In the genomic region with DNA sequence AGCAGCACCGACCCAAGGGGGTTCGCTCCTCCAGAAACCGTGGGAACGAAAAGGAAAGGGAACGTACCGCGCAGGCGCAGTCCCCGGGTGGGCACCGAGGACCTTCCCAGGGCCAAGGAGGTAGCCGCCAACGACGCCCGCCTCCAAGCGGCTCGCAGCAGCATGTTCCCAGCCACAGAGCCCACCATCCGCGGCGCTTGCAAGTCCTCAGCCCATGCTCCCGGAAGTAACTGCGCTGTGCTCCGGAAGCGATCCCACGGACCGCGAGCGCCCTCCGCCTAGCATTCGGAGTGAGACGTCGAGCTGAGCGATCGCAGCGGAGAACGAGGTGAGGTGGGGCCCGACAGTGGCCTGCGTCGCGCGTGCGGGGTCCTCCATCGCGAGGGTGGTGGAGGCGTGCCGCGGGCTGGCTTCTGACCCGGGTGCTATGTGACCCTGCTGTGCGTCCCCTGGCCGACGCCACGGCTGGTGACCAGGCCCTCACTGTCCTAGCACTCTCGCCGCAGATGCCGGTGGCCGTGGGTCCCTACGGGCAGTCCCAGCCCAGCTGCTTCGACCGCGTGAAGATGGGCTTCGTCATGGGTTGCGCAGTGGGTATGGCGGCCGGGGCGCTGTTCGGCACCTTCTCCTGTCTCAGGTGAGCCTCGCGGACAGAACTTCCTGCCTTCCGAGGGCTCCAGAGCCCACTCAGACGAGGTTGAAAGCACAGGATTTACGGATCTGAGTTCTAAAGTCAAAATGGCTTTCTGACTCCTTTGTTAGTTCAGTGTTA, we compare ENCODE assay signal across 7 mouse cellular contexts. TPM values are rescaled to one million over a fixed set of nuclear protein-coding genes. Genes with fewer than 3 reads are reported as not detected.
A peak's percentile ranks its signal among the peaks of the same experiment; 100 is the strongest.
DNase-seq lines count a peak whose midpoint lies in the region; ATAC-seq lines count a peak whose summit lies in the region.

A gene (plus strand): TSS at position 87 of the 772 bp plus-strand sequence.
A gene (minus strand): TSS at position 234 of the 772 bp plus-strand sequence.

- H3K27me3 ChIP-seq in embryonic facial prominence, embryonic 11.5 days (ENCODE audit: control insufficient read depth, insufficient read depth, low read length), result no peaks in the 10 kb centered on the region
- no peaks in the 10 kb centered on the region for H3K27me3 ChIP-seq in limb, embryonic 11.5 days (ENCODE audit: control insufficient read depth, insufficient read depth, low read length)
- no peaks in the 10 kb centered on the region for H3K27me3 ChIP-seq in midbrain, embryonic 14.5 days (ENCODE audit: control insufficient read depth, insufficient read depth, low read length)

- peak within 1 kb of the TSS; percentile 86 for H3K9ac ChIP-seq in embryonic facial prominence, embryonic 11.5 days (replicated peaks; ENCODE audit: low read length)
- peak within 1 kb of the TSS; percentile 93 for H3K9ac ChIP-seq in limb, embryonic 11.5 days (ENCODE audit: low read length)
- H3K9ac ChIP-seq in midbrain, embryonic 14.5 days (replicated peaks; ENCODE audit: low read length), result peak within 1 kb of the TSS; percentile 75

- H3K27ac ChIP-seq in embryonic facial prominence, embryonic 11.5 days (replicated peaks; ENCODE audit: low read depth, low read length), result peak within 1 kb of the TSS; percentile 89
- peak within 1 kb of the TSS; percentile 90 for H3K27ac ChIP-seq in limb, embryonic 11.5 days (replicated peaks; ENCODE audit: low read depth, low read length)
- H3K27ac ChIP-seq in midbrain, embryonic 14.5 days (replicated peaks; ENCODE audit: low read depth, low read length), result peak within 1 kb of the TSS; percentile 94

- no peaks in the 10 kb centered on the region for H3K4me1 ChIP-seq in embryonic facial prominence, embryonic 11.5 days (ENCODE audit: control insufficient read depth, insufficient read depth, low read length)
- no peaks in the 10 kb centered on the region for H3K4me1 ChIP-seq in limb, embryonic 11.5 days (ENCODE audit: control insufficient read depth, insufficient read depth, low read length)
- H3K4me1 ChIP-seq in midbrain, embryonic 14.5 days (ENCODE audit: control insufficient read depth, insufficient read depth, low read length), result no peaks in the 10 kb centered on the region

- H3K36me3 ChIP-seq in embryonic facial prominence, embryonic 11.5 days (replicated peaks; ENCODE audit: control insufficient read depth, insufficient read depth, low read depth, low read length), result no peaks in the 10 kb centered on the region
- H3K36me3 ChIP-seq in limb, embryonic 11.5 days (ENCODE audit: control insufficient read depth, insufficient read depth, low read length), result peaks cover 6% of the 10 kb centered on the region
- peaks cover 33% of the 10 kb centered on the region for H3K36me3 ChIP-seq in midbrain, embryonic 14.5 days (ENCODE audit: control insufficient read depth, insufficient read depth, low read length)

- peak within 1 kb of the TSS; percentile 77 for H3K4me3 ChIP-seq in embryonic facial prominence, embryonic 11.5 days (ENCODE audit: low read depth, low read length)
- peak within 1 kb of the TSS; percentile 86 for H3K4me3 ChIP-seq in limb, embryonic 11.5 days (ENCODE audit: low read depth, low read length)
- H3K4me3 ChIP-seq in midbrain, embryonic 14.5 days (replicated peaks; ENCODE audit: low read depth, low read length), result peak within 1 kb of the TSS; percentile 81

- under 1% methylated on average over 69 of the region's 70 CpGs for WGBS in embryonic facial prominence, embryonic 11.5 days
- WGBS in limb, embryonic 11.5 days, result under 1% methylated on average over 70 of the region's 70 CpGs
- 0% methylated on average over 69 of the region's 70 CpGs for WGBS in midbrain, embryonic 14.5 days

- peak; percentile 96 for DNase-seq in adrenal gland, postnatal 14 days
- peak; percentile 97 for DNase-seq in embryonic facial prominence, embryonic 11.5 days (ENCODE audit: low spot score)
- peak; percentile 99 for DNase-seq in heart, adult 11 months
- peak; percentile 92 for DNase-seq in kidney, adult 18-20 months
- peak; percentile 98 for DNase-seq in limb, embryonic 11.5 days (ENCODE audit: low spot score)
- peak; percentile 98 for DNase-seq in midbrain, embryonic 14.5 days
- peak; percentile 78 to 87 for DNase-seq in spleen, adult 18-20 months

- ATAC-seq in embryonic facial prominence, embryonic 11.5 days (replicated peaks; ENCODE audit: insufficient number of reproducible peaks, low FRiP score, low TSS enrichment, low read depth), result peak; percentile 98
- peak; percentile 97 for ATAC-seq in limb, embryonic 11.5 days (ENCODE audit: insufficient number of reproducible peaks, low FRiP score, low TSS enrichment, low read depth)
- peak; percentile 99 for ATAC-seq in midbrain, embryonic 14.5 days (ENCODE audit: low FRiP score, low TSS enrichment)

- no peaks in the 10 kb centered on the region for H3K9me3 ChIP-seq in embryonic facial prominence, embryonic 11.5 days (replicated peaks; ENCODE audit: control insufficient read depth, low read length)
- H3K9me3 ChIP-seq in limb, embryonic 11.5 days (ENCODE audit: control insufficient read depth, low read length), result no peaks in the 10 kb centered on the region
- no peaks in the 10 kb centered on the region for H3K9me3 ChIP-seq in midbrain, embryonic 14.5 days (ENCODE audit: control insufficient read depth, low read length)

- peak within 1 kb of the TSS; percentile 79 for H3K4me2 ChIP-seq in embryonic facial prominence, embryonic 11.5 days (ENCODE audit: low read depth, low read length)
- H3K4me2 ChIP-seq in limb, embryonic 11.5 days (ENCODE audit: low read depth, severe bottlenecking), result peak within 1 kb of the TSS; percentile 55
- peak within 1 kb of the TSS; percentile 56 for H3K4me2 ChIP-seq in midbrain, embryonic 14.5 days (ENCODE audit: low read length)

RNA-seq across cellular contexts. Expression of the first gene that starts in this region (rescaled TPM):
- total RNA-seq in adrenal gland, postnatal 14 days (2021), result 378 and 386 TPM in 2 replicates
- polyA plus RNA-seq in embryonic facial prominence, embryonic 11.5 days (2014; fragmentation: Nextera tagmentation; extraction: Ambion mirVana), result 356 and 375 TPM in 2 replicates
- 408 and 417 TPM in 2 replicates for polyA plus RNA-seq in limb, embryonic 11.5 days (2014; fragmentation: Nextera tagmentation; extraction: Ambion mirVana)
- 413 and 563 TPM in 2 replicates for polyA plus RNA-seq in midbrain, embryonic 14.5 days (2014; fragmentation: Nextera tagmentation; extraction: Ambion mirVana)

RNA-seq across cellular contexts. Expression of the second gene that starts in this region (rescaled TPM):
- total RNA-seq in adrenal gland, postnatal 14 days (2021), result 71.2 and 77.5 TPM in 2 replicates
- 33.5 and 34.0 TPM in 2 replicates for polyA plus RNA-seq in embryonic facial prominence, embryonic 11.5 days (2014; fragmentation: Nextera tagmentation; extraction: Ambion mirVana)
- polyA plus RNA-seq in limb, embryonic 11.5 days (2014; fragmentation: Nextera tagmentation; extraction: Ambion mirVana), result 33.0 and 34.9 TPM in 2 replicates
- 29.7 and 30.8 TPM in 2 replicates for polyA plus RNA-seq in midbrain, embryonic 14.5 days (2014; fragmentation: Nextera tagmentation; extraction: Ambion mirVana)

Comparison
In these comparisons a context has a peak if more than half of its experiments do, and no peak if none do; other contexts are left out.
1. Peak in every context shown above with its lines: DNase-seq, ATAC-seq, H3K4me3 ChIP-seq and H3K27ac ChIP-seq.